Comparison of ENCODE assay signal across 23 mouse cellular contexts in genomic region chr4:140695146-140695545, GRCm38 (mm10). TPM values are rescaled to one million over a fixed set of nuclear protein-coding genes. Genes with fewer than 3 reads are reported as not detected.
DNase-seq lines count a peak whose midpoint lies in the region; ATAC-seq and TF ChIP-seq lines count a peak whose summit lies in the region.
"Had no signal": no experiment of that assay in that cellular context is flagged by ENCODE, and none has a peak within 500 bp of the region (broad histone marks: within the 10 kb centered on the region; RNA-seq: fewer than 3 reads in every experiment).

No protein-coding gene starts in this region.

- H3K36me3 ChIP-seq in liver, embryonic 12.5 days: no peaks in the 10 kb centered on the region
- no peaks in the 10 kb centered on the region for H3K36me3 ChIP-seq in liver, postnatal 0 days (replicated peaks; ENCODE audit: insufficient read depth, low read length)
- no peaks in the 10 kb centered on the region for H3K36me3 ChIP-seq in liver, embryonic 13.5 days
- H3K36me3 ChIP-seq: embryonic facial prominence, embryonic 15.5 days; forebrain, embryonic 12.5 days; heart, embryonic 10.5 days; hindbrain, embryonic 13.5 days had no signal

- peak overlapping the region; percentile 51; the same call in 1 of the 2 replicates for H3K9ac ChIP-seq in liver, embryonic 12.5 days
- no peak overlapping the region for H3K9ac ChIP-seq in liver, postnatal 0 days (replicated peaks)
- H3K9ac ChIP-seq in liver, embryonic 13.5 days: 0 out of 2 replicates have a peak overlapping the region, but pooled peaks have one; percentile 60
- H3K9ac ChIP-seq: embryonic facial prominence, embryonic 15.5 days; forebrain, embryonic 12.5 days; hindbrain, embryonic 13.5 days had no signal

- TF ChIP-seq CTCF in liver, postnatal 0 days (IDR thresholded peaks at IDR 0.05; ENCODE audit: low read depth): no peak

- no peaks in the 10 kb centered on the region for H3K27me3 ChIP-seq in liver, embryonic 12.5 days (replicated peaks)
- no peaks in the 10 kb centered on the region for H3K27me3 ChIP-seq in liver, postnatal 0 days (ENCODE audit: insufficient read depth, low read length)
- no peaks in the 10 kb centered on the region for H3K27me3 ChIP-seq in liver, embryonic 13.5 days
- H3K27me3 ChIP-seq: CH12.LX; embryonic facial prominence, embryonic 15.5 days had no signal

- 78% methylated on average over 7 of the region's 7 CpGs for WGBS in liver, embryonic 12.5 days (ENCODE audit: insufficient replicate concordance)
- 82% methylated on average over 7 of the region's 7 CpGs for WGBS in liver, postnatal 0 days (ENCODE audit: insufficient replicate concordance)
- 83% methylated on average over 7 of the region's 7 CpGs for WGBS in liver, embryonic 13.5 days (ENCODE audit: insufficient replicate concordance)

- peak overlapping the region; percentile 84 for H3K27ac ChIP-seq in liver, embryonic 12.5 days
- H3K27ac ChIP-seq in liver, postnatal 0 days (ENCODE audit: low read depth): no peak overlapping the region; the same call in 1 of the 2 replicates
- peak overlapping the region; percentile 91 for H3K27ac ChIP-seq in liver, embryonic 13.5 days
- H3K27ac ChIP-seq: embryonic facial prominence, embryonic 15.5 days; forebrain, embryonic 12.5 days; heart, embryonic 10.5 days; hindbrain, embryonic 13.5 days; hindbrain, postnatal 0 days had no signal

- H3K9me3 ChIP-seq in liver, embryonic 12.5 days (replicated peaks): no peaks in the 10 kb centered on the region
- H3K9me3 ChIP-seq in liver, postnatal 0 days (ENCODE audit: low read length): no peaks in the 10 kb centered on the region
- H3K9me3 ChIP-seq in liver, embryonic 13.5 days (replicated peaks): no peaks in the 10 kb centered on the region
- H3K9me3 ChIP-seq: embryonic facial prominence, embryonic 15.5 days; forebrain, embryonic 12.5 days; heart, embryonic 10.5 days; hindbrain, embryonic 13.5 days had no signal

- peak overlapping the region; percentile 66; the same call in 1 of the 2 replicates for H3K4me2 ChIP-seq in liver, embryonic 12.5 days
- no peak overlapping the region for H3K4me2 ChIP-seq in liver, postnatal 0 days (ENCODE audit: low read depth, low read length)
- no peak overlapping the region; the same call in 1 of the 2 replicates for H3K4me2 ChIP-seq in liver, embryonic 13.5 days
- H3K4me2 ChIP-seq: embryonic facial prominence, embryonic 15.5 days; forebrain, embryonic 12.5 days; hindbrain, embryonic 13.5 days had no signal

- DNase-seq in liver, postnatal 0 days: no peak
- peak; percentile 58 for DNase-seq in ES-CJ7 (ENCODE audit: low read depth, low spot score)
- DNase-seq in liver, embryonic 13.5 days: no peak
- DNase-seq in right cerebral cortex, adult 18-20 months: no peak
- no peak for DNase-seq in embryo, embryonic 10 days (ENCODE audit: low spot score)
- DNase-seq: adrenal gland, adult 2 months; adrenal gland, postnatal 25 days; cerebellum, adult 18-20 months; cerebellum, adult 9-11 months; cerebellum, postnatal 36 days; gastrocnemius, postnatal 10 days; heart, adult 18-20 months; heart, postnatal 10 days had no signal

- H3K4me3 ChIP-seq in liver, embryonic 12.5 days: no peak overlapping the region
- no peak overlapping the region for H3K4me3 ChIP-seq in liver, postnatal 0 days (ENCODE audit: low read depth, low read length)
- no peak overlapping the region for H3K4me3 ChIP-seq in liver, embryonic 13.5 days (replicated peaks)
- H3K4me3 ChIP-seq: embryonic facial prominence, embryonic 15.5 days; forebrain, embryonic 12.5 days; heart, embryonic 10.5 days; hindbrain, embryonic 13.5 days had no signal

- TF ChIP-seq EP300 in liver, postnatal 0 days (IDR thresholded peaks at IDR 0.05; ENCODE audit: low read depth): no peak

- peaks cover 85% of the 10 kb centered on the region for H3K4me1 ChIP-seq in liver, embryonic 12.5 days
- peaks cover 28% of the 10 kb centered on the region for H3K4me1 ChIP-seq in liver, postnatal 0 days (ENCODE audit: insufficient read depth)
- peaks cover 88% of the 10 kb centered on the region for H3K4me1 ChIP-seq in liver, embryonic 13.5 days (replicated peaks)

- ATAC-seq in liver, embryonic 12.5 days: no peak
- no peak for ATAC-seq in liver, postnatal 0 days
- ATAC-seq in liver, embryonic 13.5 days (ENCODE audit: low read depth): no peak
- ATAC-seq: forebrain, embryonic 16.5 days; hindbrain, postnatal 0 days had no signal

RNA-seq across cellular contexts. Expression of gene Rcc2, which starts 5.2 kb away (rescaled TPM):
- polyA plus RNA-seq in liver, embryonic 12.5 days (2016; fragmentation: Nextera tagmentation; extraction: Ambion mirVana): 100 and 102 TPM in 2 replicates
- polyA plus RNA-seq in liver, postnatal 0 days (2015; fragmentation: Nextera tagmentation; extraction: Ambion mirVana): 15.1 TPM in 2 replicates
- polyA plus RNA-seq in liver, embryonic 13.5 days (2015; fragmentation: Nextera tagmentation; extraction: Ambion mirVana): 20.6 and 25.7 TPM in 2 replicates

RNA-seq across cellular contexts. Expression of gene Arhgef10l, which starts 29.3 kb away (rescaled TPM):
- polyA plus RNA-seq in liver, embryonic 12.5 days (2016; fragmentation: Nextera tagmentation; extraction: Ambion mirVana): 3.5 and 3.7 TPM in 2 replicates
- polyA plus RNA-seq in liver, postnatal 0 days (2015; fragmentation: Nextera tagmentation; extraction: Ambion mirVana): 6.3 and 7.6 TPM in 2 replicates
- 2.6 and 2.7 TPM in 2 replicates for polyA plus RNA-seq in liver, embryonic 13.5 days (2015; fragmentation: Nextera tagmentation; extraction: Ambion mirVana)

RNA-seq across cellular contexts. Expression of gene Padi6, which starts 47.3 kb away (rescaled TPM):
- not detected in 2 replicates for polyA plus RNA-seq in liver, embryonic 12.5 days (2016; fragmentation: Nextera tagmentation; extraction: Ambion mirVana)
- not detected in 2 replicates for polyA plus RNA-seq in liver, postnatal 0 days (2015; fragmentation: Nextera tagmentation; extraction: Ambion mirVana)
- polyA plus RNA-seq in liver, embryonic 13.5 days (2015; fragmentation: Nextera tagmentation; extraction: Ambion mirVana): not detected in 2 replicates
- polyA plus RNA-seq: adrenal gland, adult 2 months; embryonic facial prominence, embryonic 11.5 days; embryonic facial prominence, embryonic 15.5 days; forebrain, embryonic 12.5 days; forebrain, embryonic 16.5 days; heart, embryonic 10.5 days; heart, embryonic 14.5 days; hindbrain, embryonic 13.5 days had no signal
